Mouse (Mus musculus) kidney, adult 2 months (tissue): ENCODE results near the gene Spef1.

Source experiments
- CTCF ChIP-seq: fragments of 200-500 bp; conservative IDR thresholded peaks from 2 replicates; pipeline ENCODE4 v1.5.1; 2011; ENCODE audit warnings: low read depth, mild to moderate bottlenecking, control low read depth, low read length, moderate library complexity, mixed read lengths; ENCODE audit not compliant: insufficient read depth, insufficient read length
- POLR2A ChIP-seq: fragments of 200-500 bp; IDR thresholded peaks from one replicate; pipeline ENCODE4 v1.6.1; 2011; ENCODE audit warnings: low read depth, low read length, control low read depth

- TF ChIP-seq CTCF = no peak
- TF ChIP-seq POLR2A = no peak
Observed at GRCm38 (mm10) chr2:131132930-131133547, 54.0 kb downstream of the Spef1 start, which contains the start of gene Gm11037.
